Mouse (Mus musculus): ENCODE results near the gene Gtf2f2. TPM values are rescaled to one million over a fixed set of nuclear protein-coding genes. Genes with fewer than 3 reads are reported as not detected.
A peak's percentile ranks its signal among the peaks of the same experiment; 100 is the strongest.

Gene Gtf2f2
- polyA plus RNA-seq, 1 experiment from 2014 or later: 55.7 TPM

DNA sequence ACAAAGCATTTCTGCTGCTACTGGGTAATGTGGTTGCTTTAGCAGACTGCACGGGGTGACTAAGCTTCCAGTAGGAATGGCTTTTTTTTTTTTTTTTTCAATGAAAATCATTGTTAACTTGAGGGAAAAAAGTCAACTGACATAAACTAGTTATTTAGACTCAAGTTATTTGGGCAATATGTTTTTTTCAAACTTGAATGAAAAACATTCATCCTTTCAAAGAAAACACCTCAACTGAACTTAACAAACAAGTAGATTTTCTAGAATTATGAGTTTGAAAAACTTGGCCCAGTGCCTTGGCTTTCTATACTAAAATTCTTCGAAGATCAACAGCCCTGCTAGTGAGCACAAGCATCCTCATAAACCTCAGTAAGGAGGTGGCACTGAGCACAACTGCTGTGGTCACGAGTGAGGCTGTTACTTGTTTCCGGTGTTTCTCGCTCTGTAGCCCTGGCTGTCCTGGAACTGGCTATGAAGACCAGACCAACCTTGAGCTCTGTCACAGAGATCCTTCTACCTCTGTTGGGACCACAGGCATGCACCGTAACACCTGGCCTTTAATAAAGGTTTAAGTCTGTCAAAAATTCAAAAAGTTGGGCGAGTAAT is 23.7 kb downstream of the Gtf2f2 start:
- H3K9me3 ChIP-seq: no peaks in the 10 kb centered on the region
- H3K4me1 ChIP-seq: peaks cover 7% of the 10 kb centered on the region; the same call in 1 of the 2 replicates
- H3K27me3 ChIP-seq (replicated peaks; ENCODE audit: low read depth, poor library complexity, severe bottlenecking): no peaks in the 10 kb centered on the region
- no peak overlapping the region for H3K27ac ChIP-seq (replicated peaks)
- H3K36me3 ChIP-seq (replicated peaks): peaks cover 3% of the 10 kb centered on the region; the same call in 1 of the 2 replicates
- 89% methylated on average over 7 of the region's 7 CpGs for whole genome bisulfite sequencing
- no peak for DNase-seq (ENCODE audit: low spot score)
- no peak overlapping the region for H3K4me3 ChIP-seq

DNA sequence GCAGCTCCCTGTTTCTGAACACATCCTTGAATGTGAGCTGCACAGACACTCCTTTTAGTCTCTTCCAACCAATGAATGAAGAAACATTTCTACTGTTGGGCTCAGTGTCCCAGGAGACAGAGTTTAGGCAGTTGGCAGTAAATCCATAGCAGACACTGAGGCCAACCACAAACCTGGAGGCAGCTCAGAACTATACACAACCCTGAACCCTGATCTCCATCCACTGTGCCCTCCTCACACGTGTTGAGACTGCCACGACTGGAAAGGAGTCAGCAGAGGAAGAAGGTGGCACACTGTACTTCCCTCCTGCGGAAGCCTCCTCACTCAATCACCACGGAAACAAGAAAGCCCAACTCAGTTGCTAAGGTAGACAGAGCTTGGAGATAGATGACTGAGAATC is 25.6 kb downstream of the Gtf2f2 start:
- Histone ChIP-seq H3K36me3 (replicated peaks) (peaks cover 9% of the 10 kb centered on the region; the same call in 1 of the 2 replicates), H3K4me3 (no peak overlapping the region), H3K4me1 (peaks cover 7% of the 10 kb centered on the region; the same call in 1 of the 2 replicates), H3K27ac (replicated peaks) (no peak overlapping the region), H3K9me3 (no peaks in the 10 kb centered on the region), H3K27me3 (replicated peaks; ENCODE audit: low read depth, poor library complexity, severe bottlenecking) (no peaks in the 10 kb centered on the region)
- no peak for DNase-seq (ENCODE audit: low spot score)
- WGBS: 68% methylated on average over 4 of the region's 4 CpGs

DNA sequence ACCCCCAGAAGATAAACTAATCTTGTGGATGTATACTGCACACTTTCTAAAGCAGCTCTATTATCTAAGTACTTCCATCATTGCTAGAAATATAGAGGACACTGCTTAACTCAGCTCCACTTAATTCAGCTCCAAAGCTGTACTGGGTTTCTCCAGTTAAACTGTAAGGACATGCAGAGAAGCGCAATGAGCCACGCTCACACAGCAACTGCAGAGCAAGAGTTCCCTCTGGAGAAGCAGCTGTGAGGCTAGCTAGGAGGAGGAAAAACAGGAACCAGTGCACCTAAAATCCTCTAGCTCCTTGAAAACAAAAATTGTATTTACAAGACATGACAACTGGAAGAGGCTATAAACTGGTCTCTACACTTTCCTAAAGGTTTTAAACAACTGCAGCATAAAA is 26.8 kb downstream of the Gtf2f2 start:
- no peaks in the 10 kb centered on the region for H3K9me3 ChIP-seq
- H3K27me3 ChIP-seq (replicated peaks; ENCODE audit: low read depth, poor library complexity, severe bottlenecking): no peaks in the 10 kb centered on the region
- no peak for DNase-seq (ENCODE audit: low spot score)
- WGBS: 85% methylated on average over 2 of the region's 2 CpGs
- H3K36me3 ChIP-seq (replicated peaks): peaks cover 12% of the 10 kb centered on the region; the same call in 1 of the 2 replicates
- H3K27ac ChIP-seq (replicated peaks): no peak overlapping the region
- no peak overlapping the region for H3K4me3 ChIP-seq
- peaks cover 7% of the 10 kb centered on the region; the same call in 1 of the 2 replicates for H3K4me1 ChIP-seq

DNA sequence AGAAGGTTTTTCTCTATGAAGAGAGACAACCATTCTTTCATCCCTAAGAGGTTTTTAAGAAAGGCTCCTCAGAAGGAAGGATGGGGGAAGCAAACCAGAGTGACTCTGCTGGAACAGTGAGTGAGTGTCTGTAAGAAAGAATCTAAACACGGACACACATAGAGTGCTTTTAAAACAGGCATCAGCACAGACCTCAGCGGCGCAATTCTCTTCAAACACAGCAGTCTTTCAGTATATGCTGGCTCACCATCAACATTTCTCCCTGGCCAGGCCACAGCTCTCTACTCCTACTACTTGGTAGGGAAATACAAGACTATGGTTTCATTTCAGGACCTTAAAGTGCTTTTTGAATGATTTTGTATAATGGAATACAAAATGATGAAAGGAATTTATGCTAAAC is 29.4 kb downstream of the Gtf2f2 start:
- Histone ChIP-seq H3K27me3 (replicated peaks; ENCODE audit: low read depth, poor library complexity, severe bottlenecking) (no peaks in the 10 kb centered on the region), H3K27ac (replicated peaks) (no peak overlapping the region), H3K36me3 (replicated peaks) (peaks cover 15% of the 10 kb centered on the region; the same call in 1 of the 2 replicates), H3K9me3 (no peaks in the 10 kb centered on the region), H3K4me1 (peaks cover 7% of the 10 kb centered on the region; the same call in 1 of the 2 replicates), H3K4me3 (no peak overlapping the region)
- WGBS: 92% methylated on average over 3 of the region's 3 CpGs
- no peak for DNase-seq (ENCODE audit: low spot score)

DNA sequence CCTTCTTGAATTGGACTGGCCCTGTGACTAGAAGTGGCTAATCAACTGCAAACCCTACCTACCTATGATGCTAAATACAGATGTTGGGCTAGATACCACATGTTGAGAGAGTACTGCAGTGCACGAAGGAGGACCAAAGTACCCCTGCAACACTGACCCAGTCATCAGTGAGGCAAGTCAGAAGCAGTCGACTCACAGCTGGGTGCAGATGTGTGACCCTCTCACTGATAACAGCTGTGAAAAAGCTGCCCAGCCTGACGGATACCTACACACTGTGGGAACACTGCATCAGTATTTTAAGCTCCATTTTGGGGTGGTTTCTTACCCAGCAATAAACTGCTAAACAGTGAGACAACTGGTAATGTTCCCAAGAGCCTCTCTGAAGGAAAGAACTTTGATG is 34.6 kb downstream of the Gtf2f2 start:
- peaks cover 13% of the 10 kb centered on the region; the same call in 1 of the 2 replicates for H3K36me3 ChIP-seq (replicated peaks)

DNA sequence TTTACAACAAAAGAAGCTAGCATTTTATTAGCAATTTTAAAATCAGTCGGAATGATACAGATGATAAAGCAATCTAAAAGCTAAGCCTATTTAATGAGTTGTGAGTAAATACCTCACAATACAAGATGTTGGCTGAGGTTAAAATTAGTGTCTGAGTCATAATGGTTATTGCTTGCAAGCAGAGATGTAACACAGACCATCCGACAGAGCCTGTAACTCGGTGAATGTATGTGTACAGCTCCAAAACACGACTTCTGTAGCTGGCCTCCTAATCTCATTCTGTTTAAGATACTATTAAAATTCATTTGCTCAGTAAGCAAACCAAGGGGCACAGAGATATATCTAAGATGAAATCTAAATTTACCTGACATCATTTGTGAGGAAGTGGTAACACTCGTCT is 43.4 kb downstream of the Gtf2f2 start:
- H3K27me3 ChIP-seq (replicated peaks; ENCODE audit: low read depth, poor library complexity, severe bottlenecking): no peaks in the 10 kb centered on the region
- H3K9me3 ChIP-seq: no peaks in the 10 kb centered on the region
- no peaks in the 10 kb centered on the region for H3K4me1 ChIP-seq
- H3K4me3 ChIP-seq: no peak overlapping the region
- no peak for DNase-seq (ENCODE audit: low spot score)
- no peak overlapping the region for H3K27ac ChIP-seq (replicated peaks)
- no peaks in the 10 kb centered on the region for H3K36me3 ChIP-seq (replicated peaks)
- WGBS: 90% methylated on average over 5 of the region's 5 CpGs

More for the DNA sequence above, 34.6 kb downstream of the Gtf2f2 start:
- Histone ChIP-seq H3K27me3 (replicated peaks; ENCODE audit: low read depth, poor library complexity, severe bottlenecking) (no peaks in the 10 kb centered on the region), H3K9me3 (no peaks in the 10 kb centered on the region), H3K27ac (replicated peaks) (no peak overlapping the region), H3K4me3 (no peak overlapping the region), H3K4me1 (peaks cover 4% of the 10 kb centered on the region; the same call in 1 of the 2 replicates)
- WGBS: 66% methylated on average over 3 of the region's 3 CpGs
- no peak for DNase-seq (ENCODE audit: low spot score)

DNA sequence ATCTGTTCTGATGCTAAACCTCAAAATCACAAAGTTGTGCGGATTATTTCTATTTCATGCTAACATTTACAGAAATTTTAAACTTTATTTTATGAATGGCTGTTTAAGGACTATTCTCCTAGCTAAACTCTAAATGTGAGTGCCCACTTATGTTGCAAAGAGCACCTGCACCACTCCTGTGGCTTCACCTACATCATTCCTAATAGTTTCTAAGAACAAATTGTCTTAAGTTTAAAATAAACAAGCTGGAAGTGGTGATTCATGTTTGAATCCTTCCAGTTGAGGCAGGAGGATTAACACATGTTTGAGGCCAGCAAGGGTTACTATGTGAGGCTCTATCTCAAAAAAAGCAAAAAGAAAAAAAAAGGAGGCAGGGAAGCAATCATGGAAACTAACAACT is 46.2 kb downstream of the Gtf2f2 start:
- Histone ChIP-seq H3K36me3 (replicated peaks) (no peaks in the 10 kb centered on the region), H3K9me3 (no peaks in the 10 kb centered on the region), H3K27ac (replicated peaks) (no peak overlapping the region), H3K4me3 (no peak overlapping the region), H3K27me3 (replicated peaks; ENCODE audit: low read depth, poor library complexity, severe bottlenecking) (no peaks in the 10 kb centered on the region), H3K4me1 (no peaks in the 10 kb centered on the region)
- WGBS: 95% methylated on average over 1 of the region's 1 CpGs
- no peak for DNase-seq (ENCODE audit: low spot score)

DNA sequence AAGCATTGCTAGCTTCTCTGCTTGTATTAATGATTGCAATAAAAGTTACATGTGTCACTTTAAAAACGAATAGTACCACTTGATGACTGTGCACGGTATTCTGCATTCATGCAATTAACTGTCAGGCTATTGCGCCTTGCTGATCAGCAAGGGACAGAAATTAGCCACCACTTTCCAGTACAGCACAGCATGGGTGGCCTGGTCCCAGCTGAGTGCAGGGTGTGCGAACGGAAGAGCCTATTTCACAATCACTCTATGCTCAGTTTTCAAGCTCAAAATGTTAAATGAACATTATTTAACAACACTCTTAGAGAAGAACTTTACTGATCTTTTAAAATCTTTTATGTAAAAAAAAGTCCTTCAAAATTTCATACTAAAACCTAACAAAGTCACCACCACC is 46.7 kb downstream of the Gtf2f2 start:
- 79% methylated on average over 5 of the region's 5 CpGs for WGBS
- H3K9me3 ChIP-seq: no peaks in the 10 kb centered on the region
- no peak for DNase-seq (ENCODE audit: low spot score)
- no peaks in the 10 kb centered on the region for H3K27me3 ChIP-seq (replicated peaks; ENCODE audit: low read depth, poor library complexity, severe bottlenecking)
- H3K4me3 ChIP-seq: no peak overlapping the region
- no peak overlapping the region for H3K27ac ChIP-seq (replicated peaks)
- no peaks in the 10 kb centered on the region for H3K4me1 ChIP-seq
- no peaks in the 10 kb centered on the region for H3K36me3 ChIP-seq (replicated peaks)

DNA sequence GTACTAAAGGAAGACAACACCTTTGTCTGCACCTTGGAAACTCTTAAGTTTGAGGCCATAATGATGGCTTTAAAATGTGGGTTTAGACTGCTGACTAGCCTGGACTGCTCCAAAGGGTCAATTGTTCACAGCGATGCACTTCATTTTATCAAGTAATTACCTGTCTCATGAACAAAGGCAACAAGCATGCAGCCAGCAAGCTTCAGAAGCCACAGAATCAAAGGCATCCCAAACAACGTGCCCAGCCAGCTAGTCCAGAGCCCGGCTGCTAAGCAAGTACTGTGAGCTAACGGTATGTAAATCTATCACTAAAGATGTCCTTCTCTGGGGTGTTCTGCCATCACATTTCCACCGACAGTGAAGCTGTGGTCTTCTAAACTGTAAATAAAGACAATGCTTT is 47.5 kb downstream of the Gtf2f2 start:
- Histone ChIP-seq H3K4me3 (no peak overlapping the region), H3K36me3 (replicated peaks) (no peaks in the 10 kb centered on the region), H3K4me1 (no peaks in the 10 kb centered on the region), H3K9me3 (no peaks in the 10 kb centered on the region), H3K27me3 (replicated peaks; ENCODE audit: low read depth, poor library complexity, severe bottlenecking) (no peaks in the 10 kb centered on the region), H3K27ac (replicated peaks) (no peak overlapping the region)
- 63% methylated on average over 5 of the region's 5 CpGs for WGBS
- DNase-seq (ENCODE audit: low spot score): no peak

DNA sequence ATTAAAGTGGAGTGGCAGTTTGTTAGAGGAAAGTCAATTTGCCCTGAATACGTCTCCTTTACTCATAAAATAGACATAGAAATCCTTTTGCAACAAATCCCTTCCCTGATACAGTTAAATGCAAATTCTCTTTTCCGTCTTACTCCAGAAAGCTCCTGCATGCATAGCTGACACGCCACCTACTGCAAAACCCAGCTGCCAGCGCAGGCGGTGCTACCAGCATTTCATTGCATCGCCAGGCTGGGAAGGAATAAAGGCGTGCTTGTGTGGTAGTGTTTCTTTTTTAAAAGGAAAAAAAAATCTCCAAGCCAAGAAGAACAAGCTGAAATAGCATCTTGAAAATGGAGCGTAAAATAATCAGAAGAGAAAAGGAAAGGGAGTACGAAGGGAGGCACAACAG is 48.4 kb downstream of the Gtf2f2 start:
- no peaks in the 10 kb centered on the region for H3K4me1 ChIP-seq
- 89% methylated on average over 9 of the region's 9 CpGs for WGBS
- no peaks in the 10 kb centered on the region for H3K9me3 ChIP-seq
- no peaks in the 10 kb centered on the region for H3K27me3 ChIP-seq (replicated peaks; ENCODE audit: low read depth, poor library complexity, severe bottlenecking)
- no peak for DNase-seq (ENCODE audit: low spot score)
- H3K27ac ChIP-seq (replicated peaks): no peak overlapping the region
- no peak overlapping the region for H3K4me3 ChIP-seq
- no peaks in the 10 kb centered on the region for H3K36me3 ChIP-seq (replicated peaks)

DNA sequence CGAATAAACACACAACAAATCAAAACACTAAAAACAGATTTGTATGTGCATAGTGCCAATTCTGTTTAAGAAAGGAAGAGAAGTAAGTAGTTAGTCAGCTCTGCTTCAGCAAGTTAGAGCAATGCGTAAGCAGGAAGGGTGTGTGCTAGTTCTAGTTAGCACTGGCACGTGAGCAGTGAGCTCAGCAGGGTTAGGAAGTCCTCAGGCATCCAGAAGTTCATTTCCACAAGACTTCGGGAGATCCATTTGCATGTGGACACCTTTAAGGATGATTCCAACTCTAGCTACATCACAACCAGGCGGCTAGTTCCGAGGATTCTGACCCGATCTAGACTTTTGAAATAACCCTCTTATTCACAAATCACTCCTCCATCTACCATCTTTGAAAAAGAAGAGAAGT is 55.9 kb downstream of the Gtf2f2 start, which contains the start of gene Kctd4:
Gene Kctd4 (plus strand): TSS at position 244 of the 400 bp plus-strand sequence.
- Histone ChIP-seq H3K4me3 (no peak within 1 kb of the TSS), H3K9me3 (no peaks in the 10 kb centered on the region), H3K27ac (replicated peaks) (no peak within 1 kb of the TSS), H3K27me3 (replicated peaks; ENCODE audit: low read depth, poor library complexity, severe bottlenecking) (no peaks in the 10 kb centered on the region), H3K4me1 (peaks cover 6% of the 10 kb centered on the region; the same call in 1 of the 2 replicates), H3K36me3 (replicated peaks) (no peaks in the 10 kb centered on the region)
- DNase-seq (ENCODE audit: low spot score): no peak
- 87% methylated on average over 7 of the region's 7 CpGs for WGBS

DNA sequence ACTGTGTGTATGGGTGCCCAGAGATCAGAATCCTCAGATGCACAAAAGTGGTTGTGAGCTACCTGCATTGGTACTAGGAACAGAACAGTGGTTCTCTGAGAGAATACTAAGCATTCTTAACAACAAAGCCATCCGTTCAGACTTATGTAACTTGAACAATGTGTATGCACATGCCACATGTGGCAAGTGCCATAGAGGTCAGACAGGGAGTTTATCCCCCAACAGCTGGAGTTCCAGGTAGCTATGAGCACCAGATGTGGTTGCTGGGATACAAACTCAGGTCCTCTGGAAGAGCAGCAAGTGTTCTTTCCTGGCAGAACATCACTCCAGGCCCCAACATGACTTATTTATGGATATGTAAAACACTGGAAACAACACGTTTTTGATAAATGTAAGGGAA is 57.7 kb downstream of the Gtf2f2 start:
- no peaks in the 10 kb centered on the region; the same call in 1 of the 2 replicates for H3K36me3 ChIP-seq (replicated peaks)
- no peak overlapping the region for H3K4me3 ChIP-seq
- H3K4me1 ChIP-seq: peaks cover 6% of the 10 kb centered on the region; the same call in 1 of the 2 replicates
- no peaks in the 10 kb centered on the region for H3K9me3 ChIP-seq
- no peak overlapping the region for H3K27ac ChIP-seq (replicated peaks)
- DNase-seq (ENCODE audit: low spot score): peak; percentile 33
- H3K27me3 ChIP-seq (replicated peaks; ENCODE audit: low read depth, poor library complexity, severe bottlenecking): no peaks in the 10 kb centered on the region
- 62% methylated on average over 2 of the region's 2 CpGs for WGBS

DNA sequence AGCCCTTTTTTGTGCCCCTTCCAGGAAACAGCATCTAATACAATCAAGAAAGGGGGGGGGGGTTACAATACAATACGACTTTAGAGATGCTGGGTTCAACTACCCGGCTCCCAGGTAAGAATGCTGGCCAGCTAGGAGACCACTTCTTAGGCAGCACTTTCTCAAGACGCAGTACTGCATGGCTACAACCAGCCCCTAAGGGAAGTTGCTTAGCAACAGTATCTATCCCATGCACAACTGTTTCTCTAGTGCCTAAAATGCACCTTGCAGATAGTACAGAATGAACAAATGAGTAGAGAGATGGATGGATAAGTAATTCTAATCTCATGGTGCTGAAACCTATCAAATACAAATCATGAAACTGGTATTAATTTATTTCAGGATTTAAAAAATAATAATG is 63.0 kb downstream of the Gtf2f2 start:
- DNase-seq (ENCODE audit: low spot score): no peak
- H3K4me3 ChIP-seq: no peak overlapping the region
- H3K36me3 ChIP-seq (replicated peaks): peaks cover 3% of the 10 kb centered on the region; the same call in 1 of the 2 replicates
- 0 out of 2 replicates have a peak, but pooled peaks cover 2% of the 10 kb centered on the region for H3K4me1 ChIP-seq
- no peak overlapping the region for H3K27ac ChIP-seq (replicated peaks)
- 72% methylated on average over 3 of the region's 3 CpGs for WGBS
- H3K9me3 ChIP-seq: no peaks in the 10 kb centered on the region
- no peaks in the 10 kb centered on the region for H3K27me3 ChIP-seq (replicated peaks; ENCODE audit: low read depth, poor library complexity, severe bottlenecking)
